Mouse (Mus musculus): ENCODE data around the gene Ap3d1. TPM values are rescaled to one million over a fixed set of nuclear protein-coding genes. Genes with fewer than 3 reads are reported as not detected.

The Ap3d1 gene
- polyA plus RNA-seq, 1 experiment from 2014 or later, result 57.1 TPM

DNA sequence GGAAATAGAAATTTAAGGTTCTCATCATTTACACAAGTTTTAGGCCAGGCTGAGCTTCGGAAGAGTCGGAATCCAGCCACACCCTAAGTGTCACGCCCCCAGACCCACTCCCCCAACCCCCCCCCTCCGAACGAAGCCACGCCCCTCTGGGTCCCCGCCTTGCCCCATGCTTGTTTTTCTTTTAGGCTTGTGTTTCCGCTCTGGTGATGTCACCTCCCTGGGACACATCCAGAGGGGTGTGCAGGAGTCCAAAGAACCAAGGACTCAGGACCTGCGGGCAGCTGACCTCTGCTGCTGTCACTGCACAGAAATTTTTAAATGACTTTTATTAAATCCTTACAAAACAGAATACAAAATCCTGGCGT is 77.1 kb downstream of the Ap3d1 start:
- whole genome bisulfite sequencing, result 15% methylated on average over 10 of the region's 10 CpGs
- H3K9me3 ChIP-seq (replicated peaks), result no peaks in the 10 kb centered on the region
- peaks cover 49% of the 10 kb centered on the region for H3K36me3 ChIP-seq
- H3K27me3 ChIP-seq (ENCODE audit: low read depth, poor library complexity, severe bottlenecking), result no peaks in the 10 kb centered on the region
- peaks cover 29% of the 10 kb centered on the region for H3K4me1 ChIP-seq
- H3K27ac ChIP-seq (replicated peaks), result no peak overlapping the region; the same call in 1 of the 2 replicates
- H3K4me3 ChIP-seq, result 0 out of 2 replicates have a peak overlapping the region, but pooled peaks have one; percentile 16
- DNase-seq (ENCODE audit: low spot score), result peak; percentile 36

DNA sequence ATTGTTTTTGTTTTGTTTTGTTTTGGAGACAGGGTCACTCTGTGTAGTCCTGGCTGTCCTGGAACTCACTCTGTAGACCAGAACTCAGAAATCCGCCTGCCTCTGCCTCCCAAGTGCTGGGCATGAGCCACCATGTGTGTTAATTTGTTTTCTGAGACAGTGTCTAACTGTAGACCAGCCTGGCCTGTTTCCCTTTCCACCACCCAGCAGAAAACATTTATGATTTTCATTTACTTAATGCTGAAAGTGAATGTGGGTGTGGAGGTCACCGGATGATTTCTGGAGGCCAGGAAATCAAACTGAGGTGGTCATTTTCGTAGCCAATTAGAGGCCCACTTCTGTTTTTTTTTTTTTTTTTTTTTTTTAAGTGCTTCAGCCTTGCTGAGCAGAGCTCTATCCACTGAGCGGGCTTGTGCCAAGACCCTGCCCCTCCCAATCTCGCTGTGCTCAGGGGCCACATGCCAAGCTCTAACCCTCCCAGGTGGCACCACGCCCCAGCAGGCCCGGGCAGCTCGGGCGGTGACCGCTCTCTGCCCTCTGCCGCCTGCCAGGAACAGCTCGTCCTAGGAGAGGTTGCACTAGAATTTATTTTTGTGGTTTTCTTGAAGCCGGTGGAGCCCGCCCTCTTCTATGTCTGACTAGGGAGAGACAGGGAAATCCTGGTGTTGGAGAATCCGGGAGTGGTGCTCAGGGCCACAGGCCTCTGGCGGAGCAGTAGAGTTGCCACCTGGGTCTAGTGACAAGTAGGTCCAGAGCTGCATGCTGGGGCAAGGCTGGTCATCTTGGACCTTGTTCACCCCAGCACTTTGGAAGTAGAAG is 77.7 kb downstream of the Ap3d1 start:
- no peak overlapping the region; the same call in 1 of the 2 replicates for H3K27ac ChIP-seq (replicated peaks)
- no peak for DNase-seq (ENCODE audit: low spot score)
- H3K9me3 ChIP-seq (replicated peaks), result no peaks in the 10 kb centered on the region
- peaks cover 29% of the 10 kb centered on the region for H3K4me1 ChIP-seq
- H3K36me3 ChIP-seq, result peaks cover 43% of the 10 kb centered on the region
- peak overlapping the region; percentile 16; the same call in 1 of the 2 replicates for H3K4me3 ChIP-seq
- no peaks in the 10 kb centered on the region for H3K27me3 ChIP-seq (ENCODE audit: low read depth, poor library complexity, severe bottlenecking)
- WGBS, result 47% methylated on average over 16 of the region's 16 CpGs

GRCm38 (mm10) chr10:80663485-80664196 is 78.4 kb downstream of the Ap3d1 start:
- Histone ChIP-seq H3K36me3 (peaks cover 36% of the 10 kb centered on the region), H3K27ac (replicated peaks) (peak overlapping the region; percentile 9; the same call in 1 of the 2 replicates), H3K4me1 (peaks cover 35% of the 10 kb centered on the region), H3K9me3 (replicated peaks) (no peaks in the 10 kb centered on the region), H3K4me3 (no peak overlapping the region), H3K27me3 (ENCODE audit: low read depth, poor library complexity, severe bottlenecking) (no peaks in the 10 kb centered on the region)
- DNase-seq (ENCODE audit: low spot score), result no peak
- 71% methylated on average over 5 of the region's 5 CpGs for WGBS

GRCm38 (mm10) chr10:80661149-80661548 is 80.9 kb downstream of the Ap3d1 start:
- Histone ChIP-seq H3K27ac (replicated peaks) (no peak overlapping the region), H3K27me3 (ENCODE audit: low read depth, poor library complexity, severe bottlenecking) (no peaks in the 10 kb centered on the region), H3K36me3 (peaks cover 11% of the 10 kb centered on the region), H3K4me1 (peaks cover 41% of the 10 kb centered on the region), H3K9me3 (replicated peaks) (no peaks in the 10 kb centered on the region), H3K4me3 (no peak overlapping the region)
- DNase-seq (ENCODE audit: low spot score), result peak; percentile 37
- WGBS, result 32% methylated on average over 5 of the region's 5 CpGs

DNA sequence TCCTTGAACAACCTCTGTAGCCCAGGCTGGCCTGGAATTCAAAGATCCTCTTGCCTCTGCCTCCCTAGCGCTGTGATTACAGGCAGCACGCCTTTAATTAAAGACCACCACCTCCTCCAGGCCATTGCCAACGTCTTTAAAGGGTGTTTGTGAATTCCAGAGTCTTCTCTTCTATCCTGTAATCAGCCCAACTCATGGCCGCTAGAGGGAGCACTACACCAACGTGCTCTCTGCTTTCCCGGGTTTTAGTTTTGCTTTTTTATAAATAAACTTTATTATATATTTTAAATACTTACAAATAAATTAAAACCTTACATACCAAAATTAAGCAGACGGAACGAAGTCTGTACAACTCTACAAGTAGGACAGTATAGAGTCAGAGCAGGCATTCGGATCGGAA is 82.9 kb downstream of the Ap3d1 start:
- no peaks in the 10 kb centered on the region for H3K27me3 ChIP-seq (ENCODE audit: low read depth, poor library complexity, severe bottlenecking)
- H3K4me1 ChIP-seq, result peaks cover 41% of the 10 kb centered on the region
- 23% methylated on average over 10 of the region's 10 CpGs for WGBS
- H3K36me3 ChIP-seq, result no peaks in the 10 kb centered on the region
- peak; percentile 71 for DNase-seq (ENCODE audit: low spot score)
- 0 out of 2 replicates have a peak overlapping the region, but pooled peaks have one; percentile 46 for H3K27ac ChIP-seq (replicated peaks)
- no peak overlapping the region for H3K4me3 ChIP-seq
- no peaks in the 10 kb centered on the region for H3K9me3 ChIP-seq (replicated peaks)

GRCm38 (mm10) chr10:80658841-80659202 is 83.2 kb downstream of the Ap3d1 start:
- no peaks in the 10 kb centered on the region for H3K9me3 ChIP-seq (replicated peaks)
- H3K36me3 ChIP-seq, result no peaks in the 10 kb centered on the region
- no peak overlapping the region for H3K4me3 ChIP-seq
- no peak for DNase-seq (ENCODE audit: low spot score)
- H3K4me1 ChIP-seq, result peaks cover 43% of the 10 kb centered on the region
- 0 out of 2 replicates have a peak overlapping the region, but pooled peaks have one; percentile 20 for H3K27ac ChIP-seq (replicated peaks)
- WGBS, result 69% methylated on average over 4 of the region's 4 CpGs
- no peaks in the 10 kb centered on the region for H3K27me3 ChIP-seq (ENCODE audit: low read depth, poor library complexity, severe bottlenecking)

GRCm38 (mm10) chr10:80658194-80658840 is 83.7 kb downstream of the Ap3d1 start:
- Histone ChIP-seq H3K36me3 (no peaks in the 10 kb centered on the region), H3K27ac (replicated peaks) (no peak overlapping the region), H3K4me3 (0 out of 2 replicates have a peak overlapping the region, but pooled peaks have one; percentile 1), H3K9me3 (replicated peaks) (no peaks in the 10 kb centered on the region), H3K4me1 (peaks cover 41% of the 10 kb centered on the region), H3K27me3 (ENCODE audit: low read depth, poor library complexity, severe bottlenecking) (no peaks in the 10 kb centered on the region)
- DNase-seq (ENCODE audit: low spot score), result no peak
- 92% methylated on average over 14 of the region's 14 CpGs for WGBS

Other genes with a start within 250 kb of the Ap3d1 start
- gene Onecut3, start 247.4 kb downstream of the Ap3d1 start, polyA plus RNA-seq (2016; fragmentation: Nextera tagmentation; extraction: Ambion mirVana), result 1.4 and 2.1 TPM in 2 replicates
- 0.41 and 0.79 TPM in 2 replicates for gene Atp8b3, start 203.1 kb downstream of the Ap3d1 start, polyA plus RNA-seq (2016; fragmentation: Nextera tagmentation; extraction: Ambion mirVana)
- gene Rexo1, start 180.7 kb downstream of the Ap3d1 start, polyA plus RNA-seq (2016; fragmentation: Nextera tagmentation; extraction: Ambion mirVana), result 31.6 and 35.3 TPM in 2 replicates
- gene Klf16, start 164.9 kb downstream of the Ap3d1 start, polyA plus RNA-seq (2016; fragmentation: Nextera tagmentation; extraction: Ambion mirVana), result 4.8 and 6.1 TPM in 2 replicates
- gene Abhd17a, start 151.9 kb downstream of the Ap3d1 start, polyA plus RNA-seq (2016; fragmentation: Nextera tagmentation; extraction: Ambion mirVana), result 86.8 and 87.3 TPM in 2 replicates
- 91.0 and 94.1 TPM in 2 replicates for gene Scamp4, start 139.4 kb downstream of the Ap3d1 start, polyA plus RNA-seq (2016; fragmentation: Nextera tagmentation; extraction: Ambion mirVana)
- 10.6 and 10.8 TPM in 2 replicates for gene Adat3, start 139.4 kb downstream of the Ap3d1 start, polyA plus RNA-seq (2016; fragmentation: Nextera tagmentation; extraction: Ambion mirVana)
- 5.6 and 6.4 TPM in 2 replicates for gene Gm49322, start 136.2 kb downstream of the Ap3d1 start, polyA plus RNA-seq (2016; fragmentation: Nextera tagmentation; extraction: Ambion mirVana)
- gene Csnk1g2, start 119.4 kb downstream of the Ap3d1 start, polyA plus RNA-seq (2016; fragmentation: Nextera tagmentation; extraction: Ambion mirVana), result 131 and 151 TPM in 2 replicates
- 70.3 and 75.2 TPM in 2 replicates for gene Btbd2, start 85.2 kb downstream of the Ap3d1 start, polyA plus RNA-seq (2016; fragmentation: Nextera tagmentation; extraction: Ambion mirVana)
- 82.7 and 84.7 TPM in 2 replicates for gene Mknk2, start 64.2 kb downstream of the Ap3d1 start, polyA plus RNA-seq (2016; fragmentation: Nextera tagmentation; extraction: Ambion mirVana)
- 69.9 and 73.9 TPM in 2 replicates for gene Mob3a, start 40.3 kb downstream of the Ap3d1 start, polyA plus RNA-seq (2016; fragmentation: Nextera tagmentation; extraction: Ambion mirVana)
- gene Izumo4, start 40.1 kb downstream of the Ap3d1 start, polyA plus RNA-seq (2016; fragmentation: Nextera tagmentation; extraction: Ambion mirVana), result 8.9 and 15.7 TPM in 2 replicates
- 19.1 and 19.8 TPM in 2 replicates for gene Dot1l, start 12.9 kb upstream of the Ap3d1 start, polyA plus RNA-seq (2016; fragmentation: Nextera tagmentation; extraction: Ambion mirVana)
- gene Sf3a2, start 55.9 kb upstream of the Ap3d1 start, polyA plus RNA-seq (2016; fragmentation: Nextera tagmentation; extraction: Ambion mirVana), result 108 and 112 TPM in 2 replicates
- gene Plekhj1, start 56.4 kb upstream of the Ap3d1 start, polyA plus RNA-seq (2016; fragmentation: Nextera tagmentation; extraction: Ambion mirVana), result 184 and 191 TPM in 2 replicates
- 0.07 TPM in 1 of 2 replicates, not detected in the other for gene Amh, start 63.0 kb upstream of the Ap3d1 start, polyA plus RNA-seq (2016; fragmentation: Nextera tagmentation; extraction: Ambion mirVana)
- gene Jsrp1, start 71.2 kb upstream of the Ap3d1 start, polyA plus RNA-seq (2016; fragmentation: Nextera tagmentation; extraction: Ambion mirVana), result 0.44 and 0.71 TPM in 2 replicates
- gene Oaz1, start 84.4 kb upstream of the Ap3d1 start, polyA plus RNA-seq (2016; fragmentation: Nextera tagmentation; extraction: Ambion mirVana), result 2,246 and 2,347 TPM in 2 replicates
- gene Lingo3, start 101.8 kb upstream of the Ap3d1 start, polyA plus RNA-seq (2016; fragmentation: Nextera tagmentation; extraction: Ambion mirVana), result 1.1 and 1.4 TPM in 2 replicates
- gene Lsm7, start 112.9 kb upstream of the Ap3d1 start, polyA plus RNA-seq (2016; fragmentation: Nextera tagmentation; extraction: Ambion mirVana), result 322 and 326 TPM in 2 replicates
- 42.8 and 45.6 TPM in 2 replicates for gene Sppl2b, start 113.0 kb upstream of the Ap3d1 start, polyA plus RNA-seq (2016; fragmentation: Nextera tagmentation; extraction: Ambion mirVana)
- gene Tmprss9, start 129.6 kb upstream of the Ap3d1 start, polyA plus RNA-seq (2016; fragmentation: Nextera tagmentation; extraction: Ambion mirVana), result 0.02 and 0.09 TPM in 2 replicates
- 335 and 382 TPM in 2 replicates for gene Timm13, start 158.7 kb upstream of the Ap3d1 start, polyA plus RNA-seq (2016; fragmentation: Nextera tagmentation; extraction: Ambion mirVana)
- gene Lmnb2, start 176.0 kb upstream of the Ap3d1 start, polyA plus RNA-seq (2016; fragmentation: Nextera tagmentation; extraction: Ambion mirVana), result 77.9 and 84.7 TPM in 2 replicates
- gene Gadd45b, start 187.8 kb upstream of the Ap3d1 start, polyA plus RNA-seq (2016; fragmentation: Nextera tagmentation; extraction: Ambion mirVana), result 6.1 and 9.2 TPM in 2 replicates

Data from midbrain, embryonic 10.5 days (tissue).